Mouse (Mus musculus) CH12.LX (cell line): ENCODE measurements at regions not wholly inside any gene's neighbourhood (a gene's known extent, or its start where the extent isn't known, plus 50 kb on each side); places are given as distances from the start of the nearest gene placed in this dataset.

ENCODE experiments used
- DNase-seq: peaks from one replicate; pipeline ENCODE4 v3.0.0-alpha.2; 2013; ENCODE audit errors: extremely low read depth
- H3K27ac ChIP-seq: 2 replicates; pipeline ENCODE4 v1.5.1; 2012; ENCODE audit warnings: low read depth, mild to moderate bottlenecking, control low read depth, moderate library complexity; ENCODE audit not compliant: insufficient read depth
- H3K27me3 ChIP-seq: replicated peaks from 2 replicates; pipeline ENCODE3; 2012; ENCODE audit warnings: inconsistent platforms
- H3K36me3 ChIP-seq, 2 experiments: replicated peaks in 1 of 2; 2 replicates each; pipeline versions ENCODE3 to v1.6.1; 2012; ENCODE audit warnings: inconsistent platforms in 1 of 2, low read length in 1 of 2, mild to moderate bottlenecking in 1 of 2, mixed read lengths in 1 of 2, moderate library complexity in 1 of 2; ENCODE audit not compliant: control insufficient read depth in 1 of 2, insufficient read depth in 1 of 2
- H3K4me1 ChIP-seq, 2 experiments: 2 replicates each; pipeline ENCODE4 v1.6.1; 2012; ENCODE audit warnings: inconsistent platforms in 1 of 2, moderate library complexity in 1 of 2; ENCODE audit not compliant: insufficient read depth in 2 of 2, control insufficient read depth in 1 of 2
- H3K4me2 ChIP-seq: 2 replicates; pipeline ENCODE4 v1.6.1; 2012; ENCODE audit warnings: low read depth, mild to moderate bottlenecking, control low read depth; ENCODE audit not compliant: poor library complexity, insufficient read depth, severe bottlenecking
- H3K4me3 ChIP-seq, 3 experiments: fragments of 150-350 bp in 1 of 3; sonication (generic) in 1 of 3; replicated peaks in 1 of 3; 2 replicates each; pipeline versions ENCODE3 to v1.5.1; 2011 to 2012; ENCODE audit warnings: low read depth in 2 of 3, low read length in 2 of 3, mild to moderate bottlenecking in 2 of 3, moderate library complexity in 2 of 3, control low read depth in 1 of 3, improper control_type of control experiment in 1 of 3, inconsistent platforms in 1 of 3, mixed read lengths in 1 of 3; ENCODE audit not compliant: poor library complexity in 1 of 3
- H3K79me2 ChIP-seq: replicated peaks from 2 replicates; pipeline ENCODE4 v1.6.1; 2012; ENCODE audit warnings: mild to moderate bottlenecking, moderate library complexity; ENCODE audit not compliant: control insufficient read depth, poor library complexity, insufficient read depth, severe bottlenecking; ENCODE audit errors: extremely low read depth
- H3K9ac ChIP-seq: 2 replicates; pipeline ENCODE4 v1.6.1; 2012; ENCODE audit warnings: low read depth, mild to moderate bottlenecking, control low read depth, moderate library complexity; ENCODE audit not compliant: insufficient read depth
- H3K9me3 ChIP-seq: replicated peaks from 2 replicates; pipeline ENCODE3; 2012; ENCODE audit warnings: low read length, inconsistent platforms, mixed read lengths
- BHLHE40 ChIP-seq: IDR thresholded peaks from 2 replicates; pipeline ENCODE4 v1.6.1; 2011; ENCODE audit warnings: mild to moderate bottlenecking, low read depth, low read length, improper control_type of control experiment
- CTCF ChIP-seq, 2 experiments: IDR thresholded peaks in 1 of 2; conservative IDR thresholded peaks in 1 of 2; 2 replicates each; pipeline ENCODE4 v1.5.1; 2011 to 2012; ENCODE audit warnings: low read depth in 2 of 2, low read length in 2 of 2, improper control_type of control experiment in 1 of 2, inconsistent platforms in 1 of 2, mild to moderate bottlenecking in 1 of 2, moderate library complexity in 1 of 2
- ELF1 ChIP-seq: IDR thresholded peaks from 2 replicates; pipeline ENCODE4 v1.6.1; 2014; ENCODE audit warnings: low read depth, mild to moderate bottlenecking, inconsistent platforms, low read length, improper control_type of control experiment
- EP300 ChIP-seq: IDR thresholded peaks from 2 replicates; pipeline ENCODE4 v1.6.1; 2011; ENCODE audit warnings: low read length, improper control_type of control experiment
- GABPA ChIP-seq: IDR thresholded peaks from 2 replicates; pipeline ENCODE4 v1.6.1; 2012; ENCODE audit warnings: low read depth, low read length, improper control_type of control experiment, inconsistent platforms; ENCODE audit not compliant: insufficient replicate concordance
- HCFC1 ChIP-seq: IDR thresholded peaks from 2 replicates; pipeline ENCODE4 v1.6.1; 2012; ENCODE audit warnings: low read depth, mild to moderate bottlenecking, inconsistent platforms, low read length, improper control_type of control experiment
- KAT2A ChIP-seq: IDR thresholded peaks from 2 replicates; pipeline ENCODE4 v1.6.1; 2012; ENCODE audit warnings: low read length, improper control_type of control experiment, inconsistent platforms; ENCODE audit not compliant: insufficient replicate concordance
- MAZ ChIP-seq: IDR thresholded peaks from 2 replicates; pipeline ENCODE4 v1.6.1; 2012; ENCODE audit warnings: low read depth, mild to moderate bottlenecking, inconsistent platforms, low read length, improper control_type of control experiment, moderate library complexity
- MEF2A ChIP-seq: IDR thresholded peaks from 2 replicates; pipeline ENCODE4 v1.6.1; 2014; ENCODE audit warnings: low read depth, mild to moderate bottlenecking, inconsistent platforms, low read length, improper control_type of control experiment, borderline replicate concordance
- MXI1 ChIP-seq: IDR thresholded peaks from 2 replicates; pipeline ENCODE4 v1.6.1; 2011; ENCODE audit warnings: mild to moderate bottlenecking, low read depth, low read length, improper control_type of control experiment
- NELFE ChIP-seq: IDR thresholded peaks from 2 replicates; pipeline ENCODE4 v1.6.1; 2011; ENCODE audit warnings: low read depth, low read length, improper control_type of control experiment
- PAX5 ChIP-seq: IDR thresholded peaks from 2 replicates; pipeline ENCODE4 v1.6.1; 2012; ENCODE audit warnings: low read length, inconsistent platforms, mixed read lengths
- POLR2A ChIP-seq: IDR thresholded peaks from 2 replicates; pipeline ENCODE4 v1.6.1; 2011; ENCODE audit warnings: low read depth, mild to moderate bottlenecking, improper control_type of control experiment, low read length
- RAD21 ChIP-seq: IDR thresholded peaks from 2 replicates; pipeline ENCODE4 v1.6.1; 2011; ENCODE audit warnings: low read depth, mild to moderate bottlenecking, low read length, improper control_type of control experiment, moderate library complexity
- TBP ChIP-seq: conservative IDR thresholded peaks from 2 replicates; pipeline ENCODE4 v1.6.1; 2011; ENCODE audit warnings: low read depth, low read length, improper control_type of control experiment
- UBTF ChIP-seq: IDR thresholded peaks from 2 replicates; pipeline ENCODE4 v1.6.1; 2012; ENCODE audit warnings: low read depth, mild to moderate bottlenecking, inconsistent platforms, low read length, improper control_type of control experiment, moderate library complexity
- USF1 ChIP-seq: IDR thresholded peaks from 2 replicates; pipeline ENCODE4 v1.6.1; 2014; ENCODE audit warnings: low read depth, mild to moderate bottlenecking, inconsistent platforms, low read length, improper control_type of control experiment
- USF2 ChIP-seq: conservative IDR thresholded peaks from 2 replicates; pipeline ENCODE4 v1.6.1; 2011; ENCODE audit warnings: low read depth, low read length, improper control_type of control experiment
- ZC3H11A ChIP-seq: IDR thresholded peaks from 2 replicates; pipeline ENCODE4 v1.6.1; 2012; ENCODE audit warnings: low read depth, mild to moderate bottlenecking, inconsistent platforms, low read length, improper control_type of control experiment
- ZKSCAN1 ChIP-seq: IDR thresholded peaks from 2 replicates; pipeline ENCODE4 v1.6.1; 2012; ENCODE audit warnings: low read depth, inconsistent platforms, low read length, improper control_type of control experiment, borderline replicate concordance
- ZNF384 ChIP-seq: IDR thresholded peaks from 2 replicates; pipeline ENCODE4 v1.6.1; 2012; ENCODE audit warnings: low read depth, low read length, improper control_type of control experiment, inconsistent platforms
- dilution Hi-C: fragments of 300-500 bp; cut with MboI; formaldehyde crosslinking; loops from 2 replicates; pipeline ENCODE4 v1.14.3; 2020; ENCODE audit warnings: low sequenced_read_pairs; ENCODE audit not compliant: extremely low pct_unique_long_range_greater_than_20kb, extremely low pct_ligation_motif_present
- in situ Hi-C: fragments of 300-500 bp; cut with MboI; formaldehyde crosslinking; loops from 3 replicates; pipeline ENCODE4 v1.14.3; 2019; ENCODE audit warnings: low sequenced_read_pairs, low pct_ligation_motif_present, low pct_unique_long_range_greater_than_20kb, mixed read lengths

DNA sequence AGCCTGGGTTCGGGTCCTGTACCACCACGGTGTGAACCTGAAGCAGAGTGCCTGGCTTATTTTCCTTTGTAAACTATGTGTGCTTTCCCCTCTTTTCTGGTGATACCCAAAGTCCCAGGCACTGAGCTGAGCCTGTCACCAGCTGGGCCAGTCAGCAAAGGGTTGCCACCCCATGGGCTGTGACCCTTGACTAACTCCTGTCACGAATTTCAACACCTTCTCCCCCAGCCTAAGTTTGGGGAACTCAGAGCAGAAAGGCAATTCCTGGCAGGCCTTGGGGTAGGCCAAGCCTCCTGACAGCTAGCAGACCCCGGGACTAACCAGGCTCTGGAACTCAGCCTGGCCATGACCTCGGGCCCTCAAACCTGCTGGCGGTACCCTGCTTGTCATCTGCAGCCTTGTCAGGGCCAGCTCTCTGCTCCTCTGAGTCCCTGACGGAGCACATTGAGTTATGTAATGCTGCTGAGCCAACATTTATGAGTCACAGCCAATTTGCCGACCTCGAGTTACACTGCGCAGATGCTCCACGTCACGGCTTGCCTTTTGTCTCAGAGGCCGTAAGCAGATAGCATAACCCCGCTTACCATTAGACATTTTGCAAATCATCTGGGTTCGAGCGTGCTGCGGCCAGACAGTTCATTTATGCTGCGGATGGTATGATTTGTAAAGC is 132.3 kb downstream of the H2afy start:
- dilution Hi-C loops (no loop called here), in situ Hi-C loops (no loop called here)
- H3K9ac ChIP-seq, result no peak overlapping the region
- H3K4me3 ChIP-seq, result no peak overlapping the region
- H3K27ac ChIP-seq, result no peak overlapping the region
- no peaks in the 10 kb centered on the region for H3K36me3 ChIP-seq
- H3K27me3 ChIP-seq, result peaks cover 48% of the 10 kb centered on the region
- no peak for DNase-seq
- no peak overlapping the region for H3K4me2 ChIP-seq
- TF ChIP-seq NELFE (no peak), BHLHE40 (no peak), EP300 (no peak), USF2 (no peak), USF1 (no peak), PAX5 (no peak), RAD21 (no peak), UBTF (no peak)
- no peaks in the 10 kb centered on the region for H3K79me2 ChIP-seq
- H3K9me3 ChIP-seq, result no peaks in the 10 kb centered on the region
- no peaks in the 10 kb centered on the region; a peak in 1 of 4 replicates for H3K4me1 ChIP-seq

DNA sequence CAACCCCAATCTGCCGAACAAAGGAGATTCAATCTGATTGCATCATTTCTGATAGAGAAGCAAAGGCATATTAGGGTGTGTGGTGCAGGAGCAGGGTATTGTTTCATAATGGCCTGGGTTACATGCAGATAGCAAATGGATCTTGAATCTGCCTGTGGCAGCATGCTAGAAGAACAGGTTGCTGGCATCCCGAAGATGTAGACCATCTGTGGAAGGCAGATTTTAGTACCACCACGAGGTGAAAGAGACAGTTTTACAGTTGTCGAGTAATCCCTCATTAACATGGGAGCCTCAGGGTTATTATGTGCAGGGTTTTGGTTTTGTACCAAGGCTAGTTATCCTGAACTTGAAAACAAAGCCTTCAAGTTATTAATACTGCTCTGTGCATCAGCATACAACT is 140.9 kb downstream of the H2afy start:
- TF ChIP-seq MAZ (no peak), TBP (no peak)
- TF ChIP-seq, all 38 proteins: peak for 0
- Histone ChIP-seq H3K27ac (no peak overlapping the region), H3K9me3 (no peaks in the 10 kb centered on the region), H3K79me2 (no peaks in the 10 kb centered on the region), H3K4me3 (no peak overlapping the region), H3K4me1 (no peaks in the 10 kb centered on the region; a peak in 1 of 4 replicates), H3K4me2 (no peak overlapping the region), H3K27me3 (peaks cover 25% of the 10 kb centered on the region), H3K9ac (no peak overlapping the region), H3K36me3 (no peaks in the 10 kb centered on the region)
- dilution Hi-C loops, result no loop called here
- in situ Hi-C loops, result no loop called here
- no peak for DNase-seq

DNA sequence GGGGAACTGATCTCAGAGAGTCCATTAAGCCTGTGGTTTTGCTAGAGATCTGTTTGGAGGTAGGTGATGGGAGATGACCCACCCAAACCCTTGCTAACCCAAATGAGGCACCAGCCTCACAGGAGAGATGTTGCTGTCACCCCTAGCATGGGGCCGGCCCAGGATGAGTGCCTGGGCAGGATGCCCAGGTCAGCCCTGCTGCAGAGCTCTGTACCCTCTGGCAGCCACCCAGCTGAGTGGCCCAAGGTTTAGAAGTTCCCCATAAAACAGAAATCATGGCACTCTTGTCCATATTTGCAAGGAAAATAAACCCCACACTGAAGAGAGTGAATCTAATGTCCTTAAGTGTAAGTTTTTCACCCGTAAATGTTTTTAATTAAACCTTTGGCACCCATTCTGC is 141.7 kb downstream of the H2afy start:
- no peaks in the 10 kb centered on the region for H3K9me3 ChIP-seq
- in situ Hi-C loops, result no loop called here
- no peaks in the 10 kb centered on the region for H3K4me1 ChIP-seq
- H3K9ac ChIP-seq, result no peak overlapping the region
- no peak overlapping the region for H3K27ac ChIP-seq
- H3K4me3 ChIP-seq, result no peak overlapping the region
- H3K36me3 ChIP-seq, result no peaks in the 10 kb centered on the region
- TF ChIP-seq ZKSCAN1, result no peak
- TF ChIP-seq ZC3H11A, result no peak
- TF ChIP-seq KAT2A, result no peak
- TF ChIP-seq HCFC1, result no peak
- no peak for TF ChIP-seq POLR2A
- no peak for TF ChIP-seq ELF1
- no peak for TF ChIP-seq ZNF384
- TF ChIP-seq TBP, result no peak
- TF ChIP-seq NELFE, result no peak
- no peak for TF ChIP-seq MXI1
- TF ChIP-seq MEF2A, result no peak
- no peak for TF ChIP-seq GABPA
- TF ChIP-seq CTCF (conservative IDR thresholded peaks at IDR 0.05 in 1 of 2, IDR thresholded peaks at IDR 0.05 in 1 of 2; ENCODE audit: low read depth in 2 of 2, low read length in 2 of 2), result no peak
- TF ChIP-seq USF2, result no peak
- no peak for TF ChIP-seq MAZ
- DNase-seq, result no peak
- dilution Hi-C loops, result no loop called here
- H3K79me2 ChIP-seq, result no peaks in the 10 kb centered on the region
- H3K27me3 ChIP-seq, result peaks cover 27% of the 10 kb centered on the region
- H3K4me2 ChIP-seq, result no peak overlapping the region
